Mouse (Mus musculus): Measurements from ENCODE around the gene Dnaaf5. TPM values are rescaled to one million over a fixed set of nuclear protein-coding genes. Genes with fewer than 3 reads are reported as not detected.
A peak's percentile ranks its signal among the peaks of the same experiment; 100 is the strongest.

Gene Dnaaf5
- polyA plus RNA-seq, 1 experiment from 2014 or later, result 6.4 TPM

- no peak overlapping the region for H3K4me3 ChIP-seq (ENCODE audit: control insufficient read depth in 1 of 2, insufficient read depth in 1 of 2, low read depth in 1 of 2, low read length in 2 of 2)
- no peak overlapping the region for H3K27ac ChIP-seq (replicated peaks in 1 of 2; ENCODE audit: control insufficient read depth in 1 of 2, insufficient read depth in 1 of 2, low read depth in 2 of 2, low read length in 2 of 2)
- no peak for ATAC-seq (ENCODE audit: insufficient number of reproducible peaks, insufficient read depth, low FRiP score, low read depth)
- no peak overlapping the region for H3K9ac ChIP-seq (ENCODE audit: low read length)
- H3K9me3 ChIP-seq (ENCODE audit: control insufficient read depth, low read length), result no peaks in the 10 kb centered on the region
- 86% methylated on average over 10 of the region's 10 CpGs for WGBS
- no peaks in the 10 kb centered on the region for H3K27me3 ChIP-seq (ENCODE audit: control insufficient read depth, insufficient read depth, low read length)
- no peak overlapping the region for H3K4me2 ChIP-seq (ENCODE audit: low read length)
- H3K36me3 ChIP-seq (ENCODE audit: control insufficient read depth, insufficient read depth, low read length), result peaks cover 21% of the 10 kb centered on the region; the same call in 1 of the 2 replicates
- peaks cover 0 to 9% of the 10 kb centered on the region in 2 experiments; a peak in 1 of 4 replicates for H3K4me1 ChIP-seq (ENCODE audit: control insufficient read depth in 2 of 2, insufficient read depth in 2 of 2, low read length in 2 of 2)
Measured at GRCm38 (mm10) chr5:139208871-139209684, 59.1 kb downstream of the Dnaaf5 start.

- WGBS, result 94% methylated on average over 7 of the region's 7 CpGs
- no peak overlapping the region for H3K4me3 ChIP-seq (ENCODE audit: control insufficient read depth in 1 of 2, insufficient read depth in 1 of 2, low read depth in 1 of 2, low read length in 2 of 2)
- peaks cover 0 to 9% of the 10 kb centered on the region in 2 experiments; a peak in 1 of 4 replicates for H3K4me1 ChIP-seq (ENCODE audit: control insufficient read depth in 2 of 2, insufficient read depth in 2 of 2, low read length in 2 of 2)
- no peaks in the 10 kb centered on the region for H3K27me3 ChIP-seq (ENCODE audit: control insufficient read depth, insufficient read depth, low read length)
- H3K4me2 ChIP-seq (ENCODE audit: low read length), result no peak overlapping the region
- H3K9ac ChIP-seq (ENCODE audit: low read length), result no peak overlapping the region
- no peak overlapping the region for H3K27ac ChIP-seq (replicated peaks in 1 of 2; ENCODE audit: control insufficient read depth in 1 of 2, insufficient read depth in 1 of 2, low read depth in 2 of 2, low read length in 2 of 2)
- ATAC-seq (ENCODE audit: insufficient number of reproducible peaks, insufficient read depth, low FRiP score, low read depth), result no peak
- peaks cover 21% of the 10 kb centered on the region; the same call in 1 of the 2 replicates for H3K36me3 ChIP-seq (ENCODE audit: control insufficient read depth, insufficient read depth, low read length)
- H3K9me3 ChIP-seq (ENCODE audit: control insufficient read depth, low read length), result no peaks in the 10 kb centered on the region
Measured at GRCm38 (mm10) chr5:139209685-139210026, 59.6 kb downstream of the Dnaaf5 start.

GRCm38 (mm10) chr5:139211737-139212385 is 61.8 kb downstream of the Dnaaf5 start:
- H3K4me3 ChIP-seq (ENCODE audit: control insufficient read depth in 1 of 2, insufficient read depth in 1 of 2, low read depth in 1 of 2, low read length in 2 of 2), result no peak overlapping the region
- no peaks in the 10 kb centered on the region for H3K9me3 ChIP-seq (ENCODE audit: control insufficient read depth, low read length)
- H3K9ac ChIP-seq (ENCODE audit: low read length), result no peak overlapping the region
- peaks cover 39% of the 10 kb centered on the region for H3K36me3 ChIP-seq (ENCODE audit: control insufficient read depth, insufficient read depth, low read length)
- H3K27ac ChIP-seq (replicated peaks in 1 of 2; ENCODE audit: control insufficient read depth in 1 of 2, insufficient read depth in 1 of 2, low read depth in 2 of 2, low read length in 2 of 2), result no peak overlapping the region
- WGBS, result 78% methylated on average over 11 of the region's 11 CpGs
- H3K27me3 ChIP-seq (ENCODE audit: control insufficient read depth, insufficient read depth, low read length), result no peaks in the 10 kb centered on the region
- peak; percentile 8; the same call in 1 of the 2 replicates for ATAC-seq (ENCODE audit: insufficient number of reproducible peaks, insufficient read depth, low FRiP score, low read depth)
- peaks cover 0 to 9% of the 10 kb centered on the region in 2 experiments; a peak in 1 of 4 replicates for H3K4me1 ChIP-seq (ENCODE audit: control insufficient read depth in 2 of 2, insufficient read depth in 2 of 2, low read length in 2 of 2)
- no peak overlapping the region for H3K4me2 ChIP-seq (ENCODE audit: low read length)

- Histone ChIP-seq H3K36me3 (ENCODE audit: control insufficient read depth, insufficient read depth, low read length) (peaks cover 35% of the 10 kb centered on the region), H3K4me1 (ENCODE audit: control insufficient read depth in 2 of 2, insufficient read depth in 2 of 2, low read length in 2 of 2) (peaks cover 0 to 9% of the 10 kb centered on the region in 2 experiments; a peak in 1 of 4 replicates), H3K4me2 (ENCODE audit: low read length) (no peak overlapping the region), H3K4me3 (ENCODE audit: control insufficient read depth in 1 of 2, insufficient read depth in 1 of 2, low read depth in 1 of 2, low read length in 2 of 2) (no peak overlapping the region), H3K27ac (replicated peaks in 1 of 2; ENCODE audit: control insufficient read depth in 1 of 2, insufficient read depth in 1 of 2, low read depth in 2 of 2, low read length in 2 of 2) (no peak overlapping the region), H3K9me3 (ENCODE audit: control insufficient read depth, low read length) (no peaks in the 10 kb centered on the region), H3K27me3 (ENCODE audit: control insufficient read depth, insufficient read depth, low read length) (no peaks in the 10 kb centered on the region), H3K9ac (ENCODE audit: low read length) (no peak overlapping the region)
- ATAC-seq (ENCODE audit: insufficient number of reproducible peaks, insufficient read depth, low FRiP score, low read depth), result no peak
Measured at GRCm38 (mm10) chr5:139214298-139214697, 64.3 kb downstream of the Dnaaf5 start.

GRCm38 (mm10) chr5:139215184-139215583 is 65.2 kb downstream of the Dnaaf5 start:
- H3K4me2 ChIP-seq (ENCODE audit: low read length), result no peak overlapping the region
- no peak overlapping the region for H3K27ac ChIP-seq (replicated peaks in 1 of 2; ENCODE audit: control insufficient read depth in 1 of 2, insufficient read depth in 1 of 2, low read depth in 2 of 2, low read length in 2 of 2)
- no peaks in the 10 kb centered on the region for H3K9me3 ChIP-seq (ENCODE audit: control insufficient read depth, low read length)
- no peak overlapping the region for H3K4me3 ChIP-seq (ENCODE audit: control insufficient read depth in 1 of 2, insufficient read depth in 1 of 2, low read depth in 1 of 2, low read length in 2 of 2)
- H3K27me3 ChIP-seq (ENCODE audit: control insufficient read depth, insufficient read depth, low read length), result no peaks in the 10 kb centered on the region
- WGBS, result 95% methylated on average over 5 of the region's 5 CpGs
- H3K4me1 ChIP-seq (ENCODE audit: control insufficient read depth in 2 of 2, insufficient read depth in 2 of 2, low read length in 2 of 2), result peaks cover 0 to 9% of the 10 kb centered on the region in 2 experiments; a peak in 1 of 4 replicates
- ATAC-seq (ENCODE audit: insufficient number of reproducible peaks, insufficient read depth, low FRiP score, low read depth), result no peak
- H3K9ac ChIP-seq (ENCODE audit: low read length), result no peak overlapping the region
- peaks cover 37% of the 10 kb centered on the region for H3K36me3 ChIP-seq (ENCODE audit: control insufficient read depth, insufficient read depth, low read length)

- Histone ChIP-seq H3K4me1 (ENCODE audit: control insufficient read depth in 2 of 2, insufficient read depth in 2 of 2, low read length in 2 of 2) (peaks cover 4 to 7% of the 10 kb centered on the region in 2 experiments; a peak in 1 of 4 replicates), H3K9ac (ENCODE audit: low read length) (no peak overlapping the region), H3K4me3 (ENCODE audit: control insufficient read depth in 1 of 2, insufficient read depth in 1 of 2, low read depth in 1 of 2, low read length in 2 of 2) (no peak overlapping the region), H3K4me2 (ENCODE audit: low read length) (no peak overlapping the region), H3K36me3 (ENCODE audit: control insufficient read depth, insufficient read depth, low read length) (peaks cover 35% of the 10 kb centered on the region), H3K9me3 (ENCODE audit: control insufficient read depth, low read length) (no peaks in the 10 kb centered on the region), H3K27me3 (ENCODE audit: control insufficient read depth, insufficient read depth, low read length) (no peaks in the 10 kb centered on the region), H3K27ac (replicated peaks in 1 of 2; ENCODE audit: control insufficient read depth in 1 of 2, insufficient read depth in 1 of 2, low read depth in 2 of 2, low read length in 2 of 2) (no peak overlapping the region)
- 66% methylated on average over 2 of the region's 2 CpGs for whole genome bisulfite sequencing
- no peak for ATAC-seq (ENCODE audit: insufficient number of reproducible peaks, insufficient read depth, low FRiP score, low read depth)
Measured at GRCm38 (mm10) chr5:139216121-139216520, 66.1 kb downstream of the Dnaaf5 start.

- 89% methylated on average over 3 of the region's 3 CpGs for WGBS
Measured at GRCm38 (mm10) chr5:139216774-139217173, 66.8 kb downstream of the Dnaaf5 start.

More at GRCm38 (mm10) chr5:139216774-139217173, 66.8 kb downstream of the Dnaaf5 start:
- no peaks in the 10 kb centered on the region for H3K9me3 ChIP-seq (ENCODE audit: control insufficient read depth, low read length)
- peaks cover 4 to 5% of the 10 kb centered on the region in 2 experiments; a peak in 1 of 4 replicates for H3K4me1 ChIP-seq (ENCODE audit: control insufficient read depth in 2 of 2, insufficient read depth in 2 of 2, low read length in 2 of 2)
- no peak overlapping the region for H3K4me3 ChIP-seq (ENCODE audit: control insufficient read depth in 1 of 2, insufficient read depth in 1 of 2, low read depth in 1 of 2, low read length in 2 of 2)
- H3K36me3 ChIP-seq (ENCODE audit: control insufficient read depth, insufficient read depth, low read length), result peaks cover 42% of the 10 kb centered on the region
- H3K4me2 ChIP-seq (ENCODE audit: low read length), result no peak overlapping the region
- H3K27me3 ChIP-seq (ENCODE audit: control insufficient read depth, insufficient read depth, low read length), result no peaks in the 10 kb centered on the region
- ATAC-seq (ENCODE audit: insufficient number of reproducible peaks, insufficient read depth, low FRiP score, low read depth), result no peak
- no peak overlapping the region for H3K9ac ChIP-seq (ENCODE audit: low read length)
- no peak overlapping the region for H3K27ac ChIP-seq (replicated peaks in 1 of 2; ENCODE audit: control insufficient read depth in 1 of 2, insufficient read depth in 1 of 2, low read depth in 2 of 2, low read length in 2 of 2)
